Mouse (Mus musculus) MN1 (cell line): Measurements from ENCODE around the gene LTO1.
A peak's percentile ranks its signal among the peaks of the same experiment; 100 is the strongest.
"Not testable (repeated sequence)": the region's sequence is repeated elsewhere in the genome, so short reads cannot be mapped to it uniquely, and the experiment has no call there.

Source experiments
- DNase-seq: peaks from one replicate; pipeline ENCODE4 v3.0.0-alpha.2; 2016; ENCODE audit warnings: low spot score

Gene LTO1

DNA sequence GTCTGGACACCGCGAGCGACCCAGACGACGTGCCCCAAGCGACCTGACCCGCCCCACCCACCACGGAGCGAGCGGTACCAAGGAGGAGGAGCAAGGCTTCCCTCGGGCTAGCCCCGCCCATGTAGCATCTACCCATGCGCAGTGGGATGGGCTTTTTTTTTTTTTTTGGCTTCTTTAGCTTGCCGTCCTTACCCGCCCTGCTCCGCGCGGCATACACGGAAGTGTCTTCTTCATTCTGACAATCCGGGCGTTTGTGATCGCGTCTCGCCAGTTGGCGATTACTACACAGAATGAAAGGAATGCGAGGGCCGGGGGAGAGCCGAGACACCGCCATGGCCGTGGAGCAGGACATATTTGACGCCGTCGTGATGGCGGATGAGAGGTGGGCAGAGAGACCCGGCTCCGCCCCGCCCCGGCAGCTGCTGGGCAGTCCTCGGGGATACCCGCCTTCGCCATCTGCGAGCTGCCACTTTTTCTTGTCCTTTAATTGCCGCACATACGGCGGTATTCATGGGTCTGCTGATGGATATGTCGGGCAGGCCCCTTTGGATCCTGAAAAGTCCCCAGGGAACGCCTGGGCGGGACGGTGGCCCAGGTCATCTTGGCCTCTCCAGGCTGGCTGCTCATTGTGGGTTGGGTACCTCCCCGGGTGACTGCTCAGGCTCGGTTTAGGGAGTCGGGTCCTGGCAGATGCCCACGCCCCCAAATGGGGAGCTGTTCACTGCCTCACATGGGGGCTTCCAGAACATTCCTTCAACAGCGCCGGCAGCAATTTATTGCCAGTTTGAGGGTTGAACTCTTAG is at the start of gene LTO1:
TSS of gene LTO1 (plus strand) at position 153 of the 803 bp plus-strand sequence.
- DNase-seq, result peak; percentile 93

DNA sequence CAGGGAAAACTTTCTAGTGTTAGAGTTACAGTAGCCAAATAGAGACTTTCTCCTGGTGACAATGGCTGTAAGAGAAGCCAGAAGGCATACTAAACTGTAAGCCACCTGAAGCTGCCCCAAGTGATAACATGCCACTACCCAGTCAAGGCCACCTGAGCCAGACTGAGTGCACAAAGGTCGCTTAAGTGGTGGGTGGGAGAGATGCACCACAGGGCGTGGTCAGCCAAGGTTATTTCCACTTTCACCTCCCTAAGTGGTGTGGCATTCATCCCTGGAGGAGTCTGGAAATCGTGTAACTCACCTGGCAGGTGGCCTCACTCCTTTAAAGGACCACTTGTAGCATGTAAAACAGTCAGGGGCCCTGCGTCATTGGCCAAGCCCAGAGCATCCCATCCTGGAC is 47.7 kb upstream of the LTO1 start:
- no peak for DNase-seq

DNA sequence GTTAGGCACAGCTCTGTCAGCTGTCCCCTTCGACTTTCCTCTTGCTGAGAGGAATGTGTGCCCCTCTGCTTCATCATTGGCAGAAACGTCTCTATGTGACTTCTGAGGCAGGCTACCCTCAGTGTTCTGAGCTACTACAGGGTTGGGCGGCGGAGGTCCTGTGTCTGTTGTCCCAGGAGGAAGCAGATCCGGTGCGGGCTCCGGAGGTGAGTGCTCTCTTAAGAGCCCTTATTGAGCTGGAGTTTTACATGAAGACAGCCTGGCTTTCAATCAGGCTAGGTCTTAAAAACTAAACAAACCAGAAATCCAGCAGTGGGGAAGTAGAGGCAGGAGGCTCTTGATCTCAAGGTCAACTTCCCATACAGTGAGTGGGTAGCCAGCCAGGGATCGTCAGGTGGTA is 47.3 kb upstream of the LTO1 start:
- no peak for DNase-seq

DNA sequence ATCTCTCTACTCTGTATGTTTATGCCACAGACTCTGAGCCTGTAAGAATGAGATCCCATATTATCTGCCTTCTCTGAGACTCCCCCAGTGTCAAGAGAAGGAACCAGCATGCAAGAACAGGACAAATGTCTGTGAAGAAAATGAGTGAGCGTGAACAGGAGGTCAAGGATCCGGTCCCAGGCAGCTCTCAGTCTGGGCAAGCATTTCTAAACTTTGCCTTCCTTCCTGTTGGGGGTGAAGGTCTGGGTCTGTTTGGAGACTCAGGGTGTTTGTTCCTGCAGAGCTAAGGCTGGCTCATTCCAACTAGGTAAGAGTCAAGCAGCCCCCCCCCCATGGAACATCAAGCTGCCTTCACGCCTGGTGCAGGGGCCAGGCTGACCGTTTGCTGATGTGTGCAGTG is 42.5 kb upstream of the LTO1 start:
- no peak for DNase-seq

DNA sequence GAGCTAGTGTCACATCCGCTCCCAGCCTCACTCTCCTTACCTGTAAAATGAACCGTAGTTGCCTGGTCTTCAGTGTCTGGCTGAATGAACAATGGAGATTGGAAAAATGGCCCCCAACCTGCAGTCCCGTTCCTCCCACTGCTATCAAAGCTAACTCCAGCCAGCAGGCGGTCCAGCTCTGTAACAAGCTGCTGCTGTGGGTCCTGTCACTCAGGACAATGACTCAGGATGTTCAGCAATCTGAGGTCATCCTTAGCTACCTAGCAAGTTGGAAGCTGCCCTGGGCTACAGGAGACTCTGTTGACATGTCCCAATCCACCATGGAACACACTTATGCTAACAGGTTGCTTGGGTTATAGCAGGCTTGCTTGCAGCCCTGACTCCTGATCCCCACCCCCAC is 41.7 kb upstream of the LTO1 start:
- DNase-seq, result no peak

DNA sequence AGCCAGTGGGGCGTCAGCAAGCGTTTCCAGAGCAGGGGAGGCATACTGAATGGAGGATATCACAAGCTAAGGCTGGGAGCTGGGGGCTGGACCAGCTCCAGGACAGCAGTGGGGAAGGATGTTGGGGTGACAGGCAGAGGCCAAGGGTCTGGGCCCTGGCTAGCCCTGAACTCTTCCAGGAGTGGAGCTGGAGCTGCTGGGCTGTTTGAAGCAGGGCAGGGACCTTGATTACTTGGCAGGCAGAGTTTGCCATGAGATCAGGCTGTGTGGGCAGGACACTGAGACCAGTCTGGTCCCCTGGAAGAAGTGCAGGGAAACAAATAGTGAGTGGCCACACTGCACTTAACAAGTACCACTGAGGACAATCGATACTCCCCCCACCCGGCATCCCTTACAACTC is 40.7 kb upstream of the LTO1 start:
- no peak for DNase-seq

DNA sequence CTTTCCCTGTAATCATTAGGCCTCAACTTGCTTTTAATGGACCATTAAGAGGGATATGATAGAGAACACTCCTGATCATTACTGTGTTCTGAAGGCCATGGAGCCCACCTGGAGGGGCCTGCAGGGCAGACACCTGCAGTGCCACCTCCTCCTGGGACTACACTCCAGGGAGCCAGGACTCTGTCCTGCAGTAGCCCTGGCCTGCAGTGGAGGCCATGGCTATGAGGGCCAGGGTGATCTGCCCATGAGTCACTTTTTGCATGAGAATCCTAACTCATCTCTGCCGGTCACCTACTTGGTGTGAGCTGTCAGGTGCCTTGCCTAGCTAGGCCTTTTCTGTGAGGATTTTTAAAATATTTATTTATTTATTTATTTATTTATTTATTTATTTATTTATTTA is 36.5 kb upstream of the LTO1 start:
- DNase-seq, result no peak

DNA sequence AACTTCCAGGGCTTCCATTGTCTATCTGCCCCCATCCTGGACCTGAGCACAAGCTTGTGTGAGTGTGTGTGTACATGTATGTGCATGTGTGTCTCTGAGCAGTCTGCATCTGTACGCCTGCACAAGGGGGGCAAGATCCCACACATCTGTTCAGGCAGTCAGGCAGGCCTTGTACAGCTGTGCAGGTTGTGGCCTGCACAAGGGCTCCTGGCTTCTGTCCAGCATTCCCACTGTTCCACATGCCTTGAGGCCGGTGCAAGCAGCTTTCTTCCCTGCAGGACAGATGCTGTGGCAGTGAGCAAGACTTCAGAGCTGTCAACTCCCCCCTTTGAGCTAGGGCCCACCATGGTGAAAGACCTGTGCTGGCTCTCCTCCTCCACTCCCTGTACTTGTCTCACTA is 31.8 kb upstream of the LTO1 start:
- DNase-seq, result peak; percentile 11

DNA sequence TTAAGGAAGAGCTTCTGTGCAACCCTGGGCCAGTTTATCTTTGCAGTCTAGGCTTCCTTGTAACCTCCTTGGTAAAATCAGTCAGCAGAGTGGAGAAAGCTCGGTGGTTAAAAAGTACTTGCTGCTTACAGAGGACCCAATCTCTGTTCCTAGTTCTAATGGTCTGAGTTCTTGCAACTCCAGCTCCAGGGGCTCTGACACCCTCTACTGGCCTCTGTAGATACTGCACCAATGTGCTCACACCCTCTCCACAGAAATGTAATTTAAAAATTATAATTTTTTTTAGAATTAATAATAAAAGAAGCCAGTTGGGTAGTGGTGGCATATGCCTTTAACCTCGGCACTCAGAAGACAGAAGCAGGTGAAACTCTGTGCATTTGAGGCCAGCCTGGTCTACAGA is 27.2 kb upstream of the LTO1 start:
- DNase-seq, result no peak

DNA sequence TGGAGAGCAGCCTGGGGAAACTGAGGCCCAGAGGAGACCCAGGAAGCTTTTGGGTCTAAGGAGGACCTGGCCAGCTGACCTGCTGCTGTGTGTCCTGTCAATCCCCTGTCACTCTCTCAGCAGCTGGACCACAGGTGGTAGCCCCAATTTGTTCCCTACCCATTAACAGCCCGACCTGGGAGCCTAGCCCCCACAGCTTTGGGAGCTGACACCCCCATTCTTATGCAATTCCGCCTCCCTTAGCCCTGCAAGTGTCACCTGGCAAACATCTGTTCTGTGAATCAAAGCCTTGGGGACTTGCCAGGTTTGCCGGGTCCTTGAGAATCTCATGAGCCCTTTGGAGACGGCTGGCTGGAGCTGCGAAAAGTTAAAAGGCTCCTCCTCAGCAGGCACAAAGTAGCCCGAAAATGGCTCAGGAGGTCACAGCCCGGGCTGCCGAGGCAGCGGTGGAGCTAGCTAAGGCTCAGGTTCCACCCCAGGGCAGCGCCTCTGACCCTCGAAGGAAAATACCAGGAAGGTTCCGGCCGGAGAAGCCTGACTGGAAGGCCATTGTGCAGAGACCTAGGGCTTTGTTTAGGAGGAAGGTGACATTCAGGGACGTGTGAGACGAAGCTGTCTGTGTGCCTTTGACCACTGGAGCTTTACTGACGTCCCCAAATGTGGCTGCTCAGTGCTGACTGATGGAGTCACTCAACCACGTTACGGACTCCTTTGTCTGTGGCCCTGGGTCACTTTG is 26.2 kb upstream of the LTO1 start:
- DNase-seq, result no peak

DNA sequence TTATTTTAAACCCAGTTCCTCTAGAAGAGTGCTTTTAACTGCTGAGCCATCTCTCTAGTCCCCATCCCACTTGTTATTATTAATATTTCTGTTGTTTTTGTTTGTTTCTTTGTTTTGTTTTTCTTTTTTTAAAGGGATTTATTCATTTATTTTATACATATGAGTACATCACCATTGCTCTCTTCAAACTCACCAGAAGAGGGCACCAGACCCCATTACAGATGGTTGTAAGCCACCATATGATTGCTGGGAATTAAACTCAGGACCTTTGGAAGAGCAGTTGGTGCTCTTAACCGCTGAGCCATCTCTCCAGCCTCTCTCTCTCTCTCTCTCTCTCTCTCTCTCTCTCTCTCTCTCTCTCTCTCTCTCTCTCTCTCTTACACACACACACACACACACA is 24.2 kb upstream of the LTO1 start:
- not testable (repeated sequence) for DNase-seq

DNA sequence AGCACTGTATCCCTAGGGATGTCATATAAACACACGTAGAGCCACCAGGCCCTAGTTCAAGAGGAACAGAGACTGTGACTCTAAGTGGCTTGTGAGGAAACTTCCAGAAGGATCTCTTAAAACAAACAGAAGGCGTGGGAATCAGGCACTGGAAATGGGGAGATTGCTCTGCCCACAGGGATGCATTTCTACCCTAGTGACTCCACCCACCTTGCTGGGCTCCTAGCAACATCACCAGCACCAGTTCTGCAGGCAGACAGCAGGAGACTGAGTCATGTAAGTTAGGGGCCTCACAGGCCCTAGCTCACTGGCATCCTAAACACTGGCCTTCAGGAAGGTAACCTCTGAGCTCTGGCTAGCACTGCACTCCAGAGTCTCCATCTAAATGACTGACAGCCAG is 23.0 kb upstream of the LTO1 start:
- no peak for DNase-seq

DNA sequence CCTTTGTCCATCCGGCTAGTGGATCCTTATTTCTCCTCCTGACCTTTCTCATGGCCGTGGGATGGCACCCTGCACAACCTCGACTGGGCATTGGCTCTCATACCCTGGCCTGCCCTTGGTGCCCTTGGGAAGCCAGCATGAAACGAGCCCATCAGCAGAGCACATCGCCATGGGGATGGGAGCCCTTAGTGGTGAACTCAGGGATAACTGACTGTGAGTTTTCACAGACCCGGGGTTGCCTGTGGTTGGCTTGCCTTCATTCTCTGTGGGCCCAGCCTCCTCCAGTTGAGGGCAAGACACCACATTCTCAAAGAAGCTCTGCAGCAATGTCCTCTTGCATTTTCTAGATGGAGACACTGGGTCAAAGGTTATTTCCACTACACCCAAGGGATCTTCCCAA is 22.6 kb upstream of the LTO1 start:
- peak; percentile 21 for DNase-seq

DNA sequence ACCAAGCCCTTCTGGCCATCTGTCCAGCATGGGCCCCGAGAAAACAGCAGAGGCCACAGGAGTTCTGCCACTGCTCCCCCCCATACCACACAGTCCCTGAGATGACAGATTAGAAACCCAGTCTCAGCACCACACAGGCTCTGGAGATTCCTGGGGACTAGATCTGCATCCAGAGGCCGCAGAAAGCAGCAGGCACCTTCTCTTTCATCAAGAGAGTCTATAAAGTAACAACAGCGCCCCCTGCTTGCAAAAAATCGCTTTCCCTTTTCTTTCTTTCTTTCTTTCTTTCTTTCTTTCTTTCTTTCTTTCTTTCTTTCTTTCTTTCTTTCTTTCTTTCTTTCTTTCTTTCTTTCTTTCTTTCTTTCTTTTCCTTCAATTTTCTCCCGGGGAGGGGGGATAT is 20.7 kb upstream of the LTO1 start:
- peak; percentile 44 for DNase-seq

DNA sequence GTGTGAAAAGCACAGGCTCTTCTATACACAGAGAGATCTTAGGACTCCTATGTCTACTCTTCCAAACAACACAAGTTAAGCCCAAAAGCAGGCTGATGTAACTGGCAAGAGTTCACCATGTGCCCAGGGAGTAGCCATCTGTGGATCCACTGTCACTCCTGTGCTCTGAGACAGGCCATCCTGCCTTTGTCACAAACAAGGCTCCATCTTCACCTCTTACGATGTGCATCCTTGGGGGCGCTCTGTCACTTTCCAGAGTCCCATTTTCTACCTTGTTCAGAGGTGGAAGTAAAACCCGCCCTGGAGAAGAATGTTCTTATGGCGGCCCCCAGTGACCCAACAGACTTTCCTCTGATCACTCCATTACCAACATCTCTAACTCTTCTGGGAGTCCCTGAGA is 20.2 kb upstream of the LTO1 start:
- DNase-seq, result peak; percentile 33

DNA sequence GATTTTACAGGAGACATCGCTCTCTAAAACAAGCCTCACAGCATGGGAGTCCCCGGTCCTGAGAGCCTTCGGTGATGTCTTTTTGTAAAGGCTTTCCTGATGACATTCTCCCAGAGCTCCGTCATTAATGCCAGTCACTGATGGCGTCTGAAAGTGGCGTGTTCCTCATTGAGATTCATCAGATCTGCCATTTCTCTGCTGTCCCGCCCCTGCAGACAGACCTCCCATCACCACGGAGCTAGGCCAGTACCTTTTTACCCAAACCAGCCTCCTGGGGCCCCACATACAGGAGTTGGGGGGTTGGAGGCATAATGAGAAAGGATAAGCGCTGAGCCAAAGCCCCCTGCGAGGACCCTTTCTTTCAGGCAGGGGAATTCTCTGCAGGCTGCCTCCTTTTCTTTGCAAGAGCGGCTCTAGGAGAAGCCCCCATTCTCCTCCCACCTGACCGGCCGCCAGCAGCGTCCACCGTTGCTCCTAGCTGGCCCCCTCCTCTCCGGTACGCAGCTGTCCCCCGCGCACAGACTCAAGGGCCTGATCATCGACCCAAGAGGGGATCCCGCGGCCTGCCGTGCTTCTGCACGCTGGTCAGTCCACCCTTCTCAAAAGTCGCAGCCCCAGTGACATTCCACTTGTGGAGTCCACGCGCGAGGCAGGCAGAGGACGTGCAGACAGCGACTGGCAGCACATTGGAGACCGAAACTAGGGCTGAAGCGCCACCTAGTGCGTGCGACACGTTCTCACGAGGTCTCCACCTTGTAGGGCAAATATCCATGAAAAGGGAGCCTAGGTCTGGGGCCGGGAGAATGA is 19.4 kb upstream of the LTO1 start:
- DNase-seq, result peak; percentile 91

DNA sequence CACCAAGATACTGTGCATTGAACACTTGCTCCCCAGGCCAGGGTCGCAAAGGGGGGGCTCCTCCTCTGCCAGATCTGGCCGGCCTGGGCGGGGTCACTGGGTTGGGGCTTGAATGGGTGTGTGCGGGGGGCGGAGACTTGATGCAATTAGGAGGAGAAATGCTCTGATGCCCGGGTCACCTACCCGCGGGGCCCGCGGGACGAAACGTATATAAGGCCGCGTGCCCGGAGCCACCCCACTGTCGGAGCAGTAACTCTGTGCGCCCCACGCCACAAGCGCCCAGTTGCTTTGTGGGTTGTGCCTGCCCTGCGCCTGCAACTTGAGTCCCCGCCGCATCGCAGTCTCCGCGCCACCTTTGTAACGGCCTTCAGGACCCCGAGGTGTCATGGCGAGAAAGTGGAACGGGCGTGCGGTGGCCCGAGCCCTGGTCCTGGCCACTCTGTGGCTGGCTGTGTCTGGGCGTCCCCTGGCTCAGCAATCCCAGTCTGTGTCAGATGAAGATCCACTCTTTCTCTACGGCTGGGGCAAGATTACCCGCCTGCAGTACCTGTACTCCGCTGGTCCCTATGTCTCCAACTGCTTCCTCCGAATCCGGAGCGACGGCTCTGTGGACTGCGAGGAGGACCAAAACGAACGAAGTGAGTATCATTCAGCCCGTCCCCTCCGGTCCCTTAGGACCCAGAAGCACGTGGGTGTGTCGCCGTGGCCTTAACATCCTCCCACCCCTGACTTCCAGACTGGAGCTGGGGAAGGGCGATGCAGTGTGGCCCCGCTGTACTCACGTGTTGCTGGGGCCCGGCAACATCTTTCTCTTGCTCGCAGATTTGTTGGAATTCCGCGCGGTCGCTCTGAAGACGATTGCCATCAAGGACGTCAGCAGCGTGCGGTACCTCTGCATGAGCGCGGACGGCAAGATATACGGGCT is 18.3 kb upstream of the LTO1 start, which contains the start of gene Fgf15:
TSS of gene Fgf15 (plus strand) at position 238 of the 925 bp plus-strand sequence.
- DNase-seq, result peak; percentile 45

DNA sequence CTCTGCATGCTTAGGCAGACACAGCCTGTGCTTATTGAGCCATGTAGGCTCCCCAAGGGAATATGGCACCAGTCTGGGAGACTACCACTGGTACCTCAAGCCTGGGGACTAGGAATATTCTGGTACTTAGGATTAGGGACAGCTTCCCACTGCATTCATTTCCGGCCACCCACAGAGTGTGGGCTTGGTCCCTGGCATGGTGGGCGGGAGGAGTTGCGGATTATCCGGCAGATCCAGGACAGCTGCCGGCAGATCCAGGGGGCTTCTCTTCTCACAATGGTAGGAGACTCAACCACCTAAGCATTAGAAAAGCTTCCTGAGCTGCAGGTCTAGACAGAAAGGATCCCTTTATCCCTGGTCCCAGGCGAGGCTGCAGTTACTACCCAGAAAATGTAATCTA is 16.4 kb upstream of the LTO1 start:
- no peak for DNase-seq

DNA sequence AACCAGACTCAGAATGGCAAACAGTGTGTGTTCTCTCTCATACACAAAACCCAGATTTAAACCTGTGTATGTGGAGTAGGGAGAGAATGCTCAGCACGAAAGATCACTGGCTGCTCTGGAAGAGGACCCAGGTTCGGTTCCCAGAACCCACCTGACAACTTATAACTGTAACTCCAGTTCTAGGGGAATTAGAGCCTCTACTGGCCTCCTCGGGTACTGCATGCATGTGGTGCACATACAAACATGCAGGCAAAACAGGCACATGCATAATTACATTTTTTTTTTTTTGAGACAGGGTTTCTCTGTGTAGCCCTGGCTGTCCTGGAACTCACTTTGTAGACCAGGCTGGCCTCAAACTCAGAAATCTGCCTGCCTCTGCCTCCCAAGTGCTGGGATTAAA is 9.4 kb upstream of the LTO1 start:
- DNase-seq, result not testable (repeated sequence)

DNA sequence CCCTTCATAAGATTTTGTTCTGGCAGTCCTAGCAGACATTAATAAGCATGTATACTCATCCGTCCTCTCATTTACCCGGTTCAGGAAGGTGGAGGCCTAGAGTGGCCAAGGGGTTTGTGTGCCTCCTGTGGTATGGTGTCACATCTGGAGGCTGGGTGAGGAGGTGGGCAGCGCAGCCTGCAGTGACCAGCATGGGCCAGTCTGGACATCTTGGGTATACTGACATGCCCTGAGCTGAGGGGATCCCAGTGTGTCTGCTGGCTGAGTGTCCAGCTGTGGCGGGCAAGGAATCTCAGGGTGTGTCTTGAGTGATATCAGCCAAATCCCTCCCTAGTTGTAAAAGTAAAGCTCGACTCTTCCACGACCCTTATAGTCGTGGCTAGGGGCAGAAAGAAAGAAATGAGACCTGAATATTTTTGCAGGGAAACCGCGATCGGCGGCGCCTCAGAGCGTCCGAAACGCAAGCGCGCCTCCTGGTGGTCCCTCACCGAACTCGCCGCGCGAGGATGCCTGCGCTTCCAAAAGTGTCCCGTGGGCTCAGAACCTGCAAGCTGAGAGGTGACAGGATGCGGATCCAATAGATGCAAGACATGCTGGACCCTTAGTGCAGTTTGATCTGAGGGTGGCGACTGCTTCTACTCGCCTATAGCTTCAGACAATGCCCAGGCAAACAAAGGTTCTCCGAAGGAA is 8.0 kb upstream of the LTO1 start:
- DNase-seq, result peak; percentile 57

DNA sequence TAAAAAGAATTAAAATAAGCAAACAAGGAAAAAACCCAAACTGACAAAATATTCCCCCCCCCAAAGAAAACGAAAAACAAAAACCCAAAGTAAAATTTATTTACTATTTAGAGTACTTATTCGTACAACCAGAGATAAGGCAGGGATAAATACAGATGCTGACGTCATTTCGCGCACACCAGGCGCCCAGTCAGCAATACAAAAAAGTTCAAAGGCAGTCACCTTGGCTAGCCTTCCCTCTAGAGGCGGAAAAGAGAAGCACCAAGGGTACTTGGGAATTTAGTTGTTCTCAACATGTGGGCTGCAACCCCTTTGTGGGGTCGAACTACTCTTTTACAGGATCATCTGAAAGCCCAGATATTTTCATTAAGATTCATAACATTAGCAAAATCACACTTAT is 7.1 kb upstream of the LTO1 start:
- DNase-seq, result peak; percentile 56
